Mouse (Mus musculus): ENCODE results near the gene Rph3a. TPM values are rescaled to one million over a fixed set of nuclear protein-coding genes. Genes with fewer than 3 reads are reported as not detected.
"Not testable (repeated sequence)": the region's sequence is repeated elsewhere in the genome, so short reads cannot be mapped to it uniquely, and the experiment has no call there.

Gene Rph3a
- polyA plus RNA-seq, 1 experiment from 2014 or later: 0.16 TPM

GRCm38 (mm10) chr5:120898307-120898706 lies 111.6 kb downstream of the Rph3a start:
- Histone ChIP-seq H3K27me3 (ENCODE audit: control insufficient read depth, insufficient read depth, low read length) (no peaks in the 10 kb centered on the region), H3K27ac (ENCODE audit: low read length) (no peak overlapping the region), H3K9ac (replicated peaks; ENCODE audit: low read depth, low read length) (no peak overlapping the region), H3K9me3 (ENCODE audit: control insufficient read depth, low read depth, low read length) (no peaks in the 10 kb centered on the region), H3K4me1 (ENCODE audit: control insufficient read depth, insufficient read depth, low read length) (no peaks in the 10 kb centered on the region), H3K4me3 (ENCODE audit: low read depth, low read length) (no peak overlapping the region), H3K4me2 (replicated peaks; ENCODE audit: low read depth, low read length) (no peak overlapping the region), H3K36me3 (ENCODE audit: control insufficient read depth, insufficient read depth, low read length) (no peaks in the 10 kb centered on the region)
- ATAC-seq (ENCODE audit: insufficient number of reproducible peaks, insufficient read depth, low FRiP score, low read depth): no peak
- 83% methylated on average over 6 of the region's 6 CpGs for WGBS

GRCm38 (mm10) chr5:120895231-120895900 lies 114.5 kb downstream of the Rph3a start:
- ATAC-seq (ENCODE audit: insufficient number of reproducible peaks, insufficient read depth, low FRiP score, low read depth): no peak

GRCm38 (mm10) chr5:120894692-120895091 lies 115.2 kb downstream of the Rph3a start:
- WGBS: 65% methylated on average over 2 of the region's 2 CpGs
- H3K4me1 ChIP-seq (ENCODE audit: control insufficient read depth, insufficient read depth, low read length); H3K36me3 ChIP-seq (ENCODE audit: control insufficient read depth, insufficient read depth, low read length); H3K4me2 ChIP-seq (replicated peaks; ENCODE audit: low read depth, low read length); H3K27ac ChIP-seq (ENCODE audit: low read length); H3K4me3 ChIP-seq (ENCODE audit: low read depth, low read length); H3K9ac ChIP-seq (replicated peaks; ENCODE audit: low read depth, low read length); ATAC-seq (ENCODE audit: insufficient number of reproducible peaks, insufficient read depth, low FRiP score, low read depth); H3K27me3 ChIP-seq (ENCODE audit: control insufficient read depth, insufficient read depth, low read length); H3K9me3 ChIP-seq (ENCODE audit: control insufficient read depth, low read depth, low read length): not testable (repeated sequence)

More at GRCm38 (mm10) chr5:120895231-120895900, 114.5 kb downstream of the Rph3a start:
- Histone ChIP-seq H3K27me3 (ENCODE audit: control insufficient read depth, insufficient read depth, low read length) (no peaks in the 10 kb centered on the region), H3K4me2 (replicated peaks; ENCODE audit: low read depth, low read length) (no peak overlapping the region), H3K27ac (ENCODE audit: low read length) (no peak overlapping the region), H3K9me3 (ENCODE audit: control insufficient read depth, low read depth, low read length) (no peaks in the 10 kb centered on the region), H3K36me3 (ENCODE audit: control insufficient read depth, insufficient read depth, low read length) (no peaks in the 10 kb centered on the region), H3K4me3 (ENCODE audit: low read depth, low read length) (no peak overlapping the region), H3K4me1 (ENCODE audit: control insufficient read depth, insufficient read depth, low read length) (no peaks in the 10 kb centered on the region), H3K9ac (replicated peaks; ENCODE audit: low read depth, low read length) (no peak overlapping the region)
- 87% methylated on average over 11 of the region's 11 CpGs for WGBS

- WGBS: 93% methylated on average over 4 of the region's 4 CpGs
- not testable (repeated sequence) for ATAC-seq (ENCODE audit: insufficient number of reproducible peaks, insufficient read depth, low FRiP score, low read depth); H3K4me3 ChIP-seq (ENCODE audit: low read depth, low read length); H3K9me3 ChIP-seq (ENCODE audit: control insufficient read depth, low read depth, low read length); H3K27me3 ChIP-seq (ENCODE audit: control insufficient read depth, insufficient read depth, low read length); H3K36me3 ChIP-seq (ENCODE audit: control insufficient read depth, insufficient read depth, low read length); H3K27ac ChIP-seq (ENCODE audit: low read length); H3K4me2 ChIP-seq (replicated peaks; ENCODE audit: low read depth, low read length); H3K4me1 ChIP-seq (ENCODE audit: control insufficient read depth, insufficient read depth, low read length); H3K9ac ChIP-seq (replicated peaks; ENCODE audit: low read depth, low read length)
Observed at GRCm38 (mm10) chr5:120893866-120894265, 116.0 kb downstream of the Rph3a start.

- 68% methylated on average over 2 of the region's 2 CpGs for WGBS
- Histone ChIP-seq H3K9me3 (ENCODE audit: control insufficient read depth, low read depth, low read length) (no peaks in the 10 kb centered on the region), H3K4me3 (ENCODE audit: low read depth, low read length) (no peak overlapping the region), H3K27me3 (ENCODE audit: control insufficient read depth, insufficient read depth, low read length) (no peaks in the 10 kb centered on the region), H3K9ac (replicated peaks; ENCODE audit: low read depth, low read length) (no peak overlapping the region), H3K27ac (ENCODE audit: low read length) (no peak overlapping the region), H3K4me1 (ENCODE audit: control insufficient read depth, insufficient read depth, low read length) (no peaks in the 10 kb centered on the region), H3K36me3 (ENCODE audit: control insufficient read depth, insufficient read depth, low read length) (no peaks in the 10 kb centered on the region), H3K4me2 (replicated peaks; ENCODE audit: low read depth, low read length) (no peak overlapping the region)
- ATAC-seq (ENCODE audit: insufficient number of reproducible peaks, insufficient read depth, low FRiP score, low read depth): no peak
Observed at GRCm38 (mm10) chr5:120892243-120892660, 117.6 kb downstream of the Rph3a start.

- H3K27ac ChIP-seq (ENCODE audit: low read length); H3K4me2 ChIP-seq (replicated peaks; ENCODE audit: low read depth, low read length); H3K36me3 ChIP-seq (ENCODE audit: control insufficient read depth, insufficient read depth, low read length); H3K4me3 ChIP-seq (ENCODE audit: low read depth, low read length); H3K4me1 ChIP-seq (ENCODE audit: control insufficient read depth, insufficient read depth, low read length); H3K27me3 ChIP-seq (ENCODE audit: control insufficient read depth, insufficient read depth, low read length); H3K9me3 ChIP-seq (ENCODE audit: control insufficient read depth, low read depth, low read length); ATAC-seq (ENCODE audit: insufficient number of reproducible peaks, insufficient read depth, low FRiP score, low read depth); H3K9ac ChIP-seq (replicated peaks; ENCODE audit: low read depth, low read length): not testable (repeated sequence)
- WGBS: 71% methylated on average over 2 of the region's 2 CpGs
Observed at GRCm38 (mm10) chr5:120891566-120892242, 118.2 kb downstream of the Rph3a start.

GRCm38 (mm10) chr5:120890991-120891390 lies 118.9 kb downstream of the Rph3a start:
- no peaks in the 10 kb centered on the region for H3K4me1 ChIP-seq (ENCODE audit: control insufficient read depth, insufficient read depth, low read length)
- H3K9ac ChIP-seq (replicated peaks; ENCODE audit: low read depth, low read length): no peak overlapping the region
- no peak overlapping the region for H3K4me2 ChIP-seq (replicated peaks; ENCODE audit: low read depth, low read length)
- H3K27me3 ChIP-seq (ENCODE audit: control insufficient read depth, insufficient read depth, low read length): no peaks in the 10 kb centered on the region
- H3K36me3 ChIP-seq (ENCODE audit: control insufficient read depth, insufficient read depth, low read length): no peaks in the 10 kb centered on the region
- no peak overlapping the region for H3K4me3 ChIP-seq (ENCODE audit: low read depth, low read length)
- H3K27ac ChIP-seq (ENCODE audit: low read length): no peak overlapping the region
- no peaks in the 10 kb centered on the region for H3K9me3 ChIP-seq (ENCODE audit: control insufficient read depth, low read depth, low read length)
- 61% methylated on average over 3 of the region's 3 CpGs for WGBS
- no peak for ATAC-seq (ENCODE audit: insufficient number of reproducible peaks, insufficient read depth, low FRiP score, low read depth)
